Mouse (Mus musculus) heart, postnatal 14 days (tissue): ENCODE measurements around the gene Ctf2. TPM values are rescaled to one million over a fixed set of nuclear protein-coding genes. Genes with fewer than 3 reads are reported as not detected.

Source experiments
- DNase-seq, 2 experiments: peaks; one replicate each; pipeline ENCODE4 v3.0.0; 2021 to 2022
- intact Hi-C: fragments of 180-260 bp; cut with DNase I; formaldehyde crosslinking; loops from one replicate; pipeline ENCODE4 v1.15.1; 2025
- total RNA-seq, 2 experiments: library from RNA; stranded (reverse); gene quantifications; 2 replicates each; pipeline ENCODE4 v1.2.3; 2021

The Ctf2 gene
- total RNA-seq, 2 experiments from 2014 or later, result not detected

DNA sequence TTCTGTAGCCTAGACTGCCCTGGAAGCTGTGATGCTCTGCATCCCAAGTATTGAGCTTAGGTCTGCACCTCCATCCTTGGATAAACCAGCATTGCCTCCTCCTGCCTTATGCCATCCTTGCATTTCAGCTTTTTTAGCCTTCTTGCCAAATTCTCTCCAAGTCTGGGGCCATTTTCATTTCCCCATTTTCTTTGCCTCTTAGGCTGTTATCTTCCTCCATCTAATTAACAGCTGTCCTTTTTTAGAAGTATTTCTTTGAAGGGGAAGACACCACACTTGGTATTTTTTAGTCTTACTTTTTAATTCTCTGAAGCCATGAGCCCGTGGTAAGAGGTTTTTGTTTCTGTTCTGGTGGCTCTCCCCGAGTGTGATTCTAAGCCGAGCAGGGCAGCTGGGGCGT, 31.7 kb upstream of the Ctf2 start:
- intact Hi-C loops, result no loop called here

DNA sequence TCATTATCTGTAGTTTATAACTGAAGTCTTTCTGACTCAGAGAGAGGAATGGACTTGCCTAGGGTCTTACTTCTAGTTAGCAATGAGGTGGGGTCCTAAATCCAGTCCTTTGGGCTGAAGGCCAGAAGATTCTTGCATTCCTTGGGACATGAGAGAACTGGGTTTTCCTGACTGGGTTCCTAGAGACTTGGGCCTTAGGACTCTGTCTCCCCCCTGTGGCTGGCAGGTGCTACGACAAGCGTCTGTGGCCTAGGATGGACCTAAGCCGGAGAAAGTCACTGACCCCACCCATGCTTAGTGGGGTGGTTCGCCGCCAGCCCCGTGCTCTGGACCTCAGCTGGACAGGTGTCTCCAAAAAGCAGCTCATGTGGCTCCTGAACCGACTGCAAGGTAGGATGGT, 29.1 kb upstream of the Ctf2 start:
- intact Hi-C loops, result loop anchor here (1.0 kb wide), 1 partner anchor 86 kb away; no protein-coding TSS in a partner anchor
- peak; percentile 82 to 87 for DNase-seq

More for the DNA sequence above, 31.7 kb upstream of the Ctf2 start:
- DNase-seq, result no peak

- intact Hi-C loops, result no loop called here
- DNase-seq, result no peak
Measured at GRCm38 (mm10) chr7:127760478-127760877, 28.5 kb upstream of the Ctf2 start.

DNA sequence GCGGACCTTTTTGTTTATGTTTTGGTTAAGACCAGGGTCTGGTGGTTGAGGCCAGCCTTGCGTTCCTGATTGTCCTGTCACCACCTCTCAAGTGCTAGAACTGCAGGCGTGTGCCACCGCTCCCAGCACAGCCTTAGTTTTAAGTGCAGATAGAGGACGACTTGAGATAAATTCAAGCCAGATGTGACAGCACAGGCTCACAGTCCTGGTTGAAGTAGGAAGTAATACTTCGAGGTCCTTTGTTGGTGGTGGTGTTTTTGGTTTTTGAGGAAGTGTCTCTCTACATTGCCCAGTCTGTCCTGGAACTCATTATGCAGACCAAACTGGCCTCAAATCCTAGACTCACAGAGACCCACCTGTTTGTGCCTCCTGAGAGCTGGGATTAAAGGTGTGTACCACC, 27.8 kb upstream of the Ctf2 start:
- intact Hi-C loops, result no loop called here

DNA sequence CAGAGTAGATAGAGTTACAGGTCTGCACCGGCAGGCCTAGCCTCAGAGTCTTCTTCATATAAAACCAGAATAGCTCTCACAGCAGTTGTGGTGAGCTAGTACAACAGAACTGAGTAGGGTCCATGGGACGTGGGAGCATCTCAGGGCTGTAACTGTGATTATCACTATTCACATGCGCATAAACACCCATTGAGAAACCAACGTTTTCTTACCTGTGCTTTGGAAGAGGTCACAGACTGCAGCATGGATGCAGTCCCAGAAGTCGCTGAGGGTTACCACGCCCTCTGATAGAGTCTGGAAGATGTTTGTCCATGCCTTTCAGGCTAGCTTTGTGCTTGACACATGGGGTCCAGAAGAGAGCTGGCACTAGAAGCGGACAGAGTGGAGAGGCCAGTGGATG, 21.8 kb upstream of the Ctf2 start:
- DNase-seq, result no peak
- intact Hi-C loops, result no loop called here

More for the DNA sequence above, 27.8 kb upstream of the Ctf2 start:
- no peak for DNase-seq

GRCm38 (mm10) chr7:127753158-127753557, 21.2 kb upstream of the Ctf2 start:
- intact Hi-C loops, result no loop called here
- DNase-seq, result no peak

DNA sequence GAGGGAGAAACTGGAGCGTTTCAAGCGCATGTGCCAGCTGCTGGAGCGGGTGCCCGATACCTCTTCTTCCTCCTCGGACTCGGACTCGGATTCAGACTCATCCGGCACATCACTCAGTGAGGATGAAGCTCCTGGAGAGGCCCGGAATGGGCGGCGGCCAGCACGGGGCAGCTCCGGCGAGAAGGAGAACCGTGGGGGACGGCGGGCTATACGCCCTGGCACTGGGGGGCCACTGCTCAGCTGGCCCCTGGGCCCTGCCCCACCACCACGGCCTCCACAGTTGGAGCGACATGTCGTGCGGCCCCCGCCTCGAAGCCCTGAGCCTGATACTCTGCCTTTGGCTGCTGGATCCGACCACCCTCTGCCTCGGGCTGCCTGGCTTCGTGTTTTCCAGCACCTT, 20.1 kb upstream of the Ctf2 start:
- intact Hi-C loops, result no loop called here
- no peak for DNase-seq

DNA sequence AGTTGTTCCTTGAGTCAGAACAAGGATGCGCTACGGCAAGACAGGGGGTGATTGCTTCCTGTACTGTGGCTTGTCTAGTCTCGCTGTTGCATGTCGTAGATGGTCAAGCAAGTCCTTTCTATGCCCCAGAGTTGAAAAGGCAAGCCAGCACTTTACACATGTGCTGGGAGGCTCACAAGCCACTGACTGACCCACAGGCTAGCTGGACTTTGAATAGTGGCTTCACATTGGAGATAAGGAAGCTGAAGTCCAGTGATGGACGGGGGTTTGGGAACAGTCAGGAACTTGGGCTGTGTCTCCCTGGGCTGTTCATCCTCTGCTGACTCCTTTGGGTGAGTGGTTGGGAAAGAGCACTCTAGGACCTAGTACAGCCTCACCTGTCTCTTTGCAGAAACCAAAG, 19.7 kb upstream of the Ctf2 start:
- no peak for DNase-seq
- intact Hi-C loops, result no loop called here

DNA sequence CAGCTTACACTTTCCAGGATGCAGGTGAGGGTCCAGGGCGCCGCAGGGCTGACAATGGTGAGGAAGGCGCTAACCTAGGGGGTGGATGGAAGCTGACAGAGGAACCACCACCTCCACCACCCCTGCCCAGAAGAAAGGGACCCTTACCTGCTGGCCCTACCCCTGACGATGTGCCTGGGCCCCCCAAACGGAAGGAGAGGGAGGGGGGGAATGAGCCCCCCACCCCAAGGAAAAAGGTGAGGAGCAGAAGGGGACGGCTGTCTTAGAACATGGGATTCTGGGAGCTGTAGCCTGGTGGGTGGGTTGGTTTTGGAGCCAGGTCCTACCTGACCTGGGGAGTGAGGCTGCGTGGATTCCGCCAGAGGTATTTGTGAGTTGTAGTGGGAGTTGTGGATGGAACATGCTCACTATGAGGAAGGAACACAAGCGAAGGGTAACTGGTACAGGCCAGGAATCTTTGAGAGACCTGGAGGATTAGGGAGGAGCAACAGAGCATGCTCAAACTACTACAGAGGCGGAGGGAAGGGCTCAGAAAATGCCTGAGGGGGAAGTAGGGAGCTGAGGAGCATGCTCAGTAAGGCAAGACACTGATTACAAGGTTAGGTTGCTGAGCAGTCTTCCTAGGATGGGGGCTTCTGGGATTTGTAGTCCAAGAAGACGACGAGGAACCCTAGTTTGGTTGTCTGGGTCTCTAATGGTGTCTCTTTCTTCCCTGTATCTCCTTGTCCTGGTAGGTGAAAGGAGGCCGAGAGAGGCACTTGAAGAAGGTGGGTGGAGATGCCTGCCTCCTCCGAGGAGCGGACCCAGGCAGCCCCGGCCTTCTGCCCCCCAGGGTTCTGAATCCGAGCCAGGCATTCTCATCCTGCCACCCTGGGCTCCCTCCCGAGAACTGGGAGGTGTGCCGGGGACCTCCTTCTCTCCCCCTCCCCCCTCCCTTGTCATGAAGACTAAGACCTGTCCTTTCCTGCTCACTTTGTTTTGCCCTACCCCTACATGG, 18.5 kb upstream of the Ctf2 start:
- intact Hi-C loops, result no loop called here
- DNase-seq, result no peak

DNA sequence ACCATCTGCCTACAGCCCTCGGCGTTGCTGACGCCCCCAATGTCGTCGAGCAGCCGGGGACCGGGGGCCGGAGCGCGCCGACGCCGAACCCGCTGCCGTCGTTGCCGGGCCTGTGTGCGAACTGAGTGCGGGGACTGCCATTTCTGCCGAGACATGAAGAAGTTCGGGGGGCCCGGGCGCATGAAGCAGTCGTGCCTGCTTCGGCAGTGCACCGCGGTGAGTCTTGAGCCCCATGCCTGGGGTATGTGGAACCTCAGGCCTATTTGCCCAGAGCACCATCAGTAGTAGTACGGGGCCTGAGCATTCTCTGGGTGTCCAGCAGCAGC, 16.2 kb upstream of the Ctf2 start:
- DNase-seq, result no peak
- intact Hi-C loops, result no loop called here

DNA sequence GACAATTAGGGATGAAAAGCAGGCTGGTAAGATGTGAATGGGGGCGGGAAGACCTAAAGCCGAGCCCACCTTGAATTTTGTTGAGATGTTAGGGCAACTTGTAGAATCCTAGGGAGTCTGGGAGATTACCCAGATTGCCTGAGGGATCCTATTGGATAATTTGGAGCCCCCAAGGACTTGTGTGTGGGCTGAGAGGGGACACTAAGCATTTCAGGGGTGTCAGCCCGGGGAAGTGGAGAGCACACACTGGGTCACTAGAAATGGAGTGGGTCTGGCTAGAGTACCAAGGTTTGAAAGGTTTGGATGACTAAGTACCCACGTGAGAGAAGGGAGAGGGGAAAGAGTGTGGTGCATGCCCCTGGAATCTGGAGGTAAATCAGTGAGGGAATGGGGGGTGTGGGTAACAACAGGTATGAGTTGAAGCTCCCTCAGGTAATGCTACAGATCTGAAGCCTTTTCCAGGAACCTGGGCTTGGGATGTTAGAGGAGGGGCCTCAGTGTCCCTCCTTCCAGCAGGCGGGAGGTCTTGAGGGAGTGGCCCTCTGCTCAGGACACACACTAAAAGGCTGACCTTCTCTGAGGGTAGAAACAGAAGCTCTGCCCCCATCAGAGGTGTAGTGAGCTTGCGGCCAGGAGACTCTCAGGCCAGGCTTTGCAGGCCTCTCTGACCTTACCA, 15.7 kb upstream of the Ctf2 start:
- no peak for DNase-seq
- intact Hi-C loops, result no loop called here

DNA sequence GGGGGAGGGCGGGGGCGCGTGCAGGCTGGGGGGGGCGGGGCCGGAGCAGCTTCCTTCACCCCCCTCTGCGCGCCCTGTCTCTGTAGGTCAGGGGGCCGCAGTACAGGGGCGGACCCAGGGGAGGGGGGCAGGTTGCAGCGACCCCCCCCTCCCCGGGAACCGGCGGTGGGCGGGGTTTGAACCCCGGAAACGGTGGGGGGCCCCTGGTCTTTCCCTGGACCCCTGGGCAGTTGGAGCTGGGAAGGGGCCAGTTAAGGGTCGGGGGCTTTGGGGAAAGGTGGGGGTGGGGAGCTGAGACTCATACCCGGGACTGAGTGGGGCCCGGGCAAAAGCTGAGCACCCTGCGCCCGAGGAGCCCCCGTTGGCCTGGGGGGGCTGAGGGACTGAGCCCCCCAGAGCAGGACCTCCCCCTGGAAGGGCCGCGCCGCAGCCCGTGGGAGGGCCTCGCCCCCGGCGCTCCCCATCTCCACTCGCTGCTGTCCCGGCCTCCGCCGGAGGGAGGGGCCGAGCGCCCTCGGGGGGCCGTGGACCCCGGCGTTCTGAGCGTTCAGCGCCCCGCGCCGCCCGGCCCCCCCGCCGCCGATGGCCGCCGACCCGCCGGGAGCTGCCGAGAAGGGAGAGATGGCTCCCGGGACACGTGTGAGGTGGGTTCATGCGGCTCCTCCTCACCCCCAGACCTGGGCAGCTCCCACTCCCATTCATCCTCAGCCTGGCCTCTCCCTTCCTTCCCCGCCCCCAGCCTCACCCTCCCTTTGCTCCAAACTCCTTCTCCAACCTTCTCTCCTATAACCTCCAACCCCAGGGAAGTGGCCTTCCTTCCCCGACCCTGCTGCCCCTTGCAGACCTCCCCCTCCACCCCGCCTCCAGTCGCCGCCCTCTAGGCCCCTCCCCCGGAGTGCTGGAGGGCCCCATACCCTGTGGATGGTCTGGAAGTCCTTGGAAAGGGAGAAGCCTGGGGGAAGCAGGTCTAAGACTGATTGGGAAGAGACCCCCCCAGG, 14.8 kb upstream of the Ctf2 start:
- DNase-seq, result peak; percentile 36
- intact Hi-C loops, result no loop called here

DNA sequence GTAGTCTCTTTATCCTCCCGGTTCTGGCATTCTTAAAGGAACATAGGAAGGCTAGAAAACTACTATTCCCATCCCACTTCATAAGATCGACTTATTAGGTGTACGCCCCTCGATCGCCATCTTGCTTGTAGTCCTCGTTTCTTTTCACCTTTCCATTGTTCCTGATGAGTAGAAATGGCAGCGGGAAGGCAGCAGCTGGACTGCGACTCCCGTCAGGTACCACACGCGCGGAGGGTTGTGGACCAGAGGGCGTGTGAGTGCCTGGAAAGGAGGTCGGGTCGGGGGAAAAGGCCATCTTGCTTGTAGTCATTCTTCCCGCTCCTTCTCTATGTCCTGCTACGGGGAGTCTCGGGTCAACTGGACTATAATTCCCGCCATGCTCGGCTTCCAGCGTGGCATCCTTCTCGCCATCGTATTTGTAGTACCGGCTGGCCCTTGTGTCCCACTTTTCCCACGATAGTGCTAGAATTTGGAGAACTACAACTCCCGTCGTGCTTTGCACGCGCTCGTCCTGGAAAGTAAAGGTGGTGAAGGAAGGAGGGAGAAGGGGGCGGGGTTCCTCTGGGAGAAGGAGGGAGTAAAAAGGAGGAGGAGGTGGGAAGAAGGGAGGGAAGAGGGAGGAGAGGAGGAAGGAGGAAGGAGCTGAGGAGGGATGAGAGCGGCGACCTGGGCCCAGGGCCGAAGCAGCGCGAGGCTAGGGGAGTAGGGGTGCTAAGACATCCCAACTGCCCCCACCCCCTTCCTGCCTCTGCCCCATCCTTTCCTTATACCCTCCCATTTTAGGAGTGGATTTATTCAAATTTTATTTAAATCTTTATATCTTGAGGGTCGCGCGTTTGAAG, 13.9 kb upstream of the Ctf2 start:
- peak; percentile 92 to 93 for DNase-seq
- intact Hi-C loops, result no loop called here

DNA sequence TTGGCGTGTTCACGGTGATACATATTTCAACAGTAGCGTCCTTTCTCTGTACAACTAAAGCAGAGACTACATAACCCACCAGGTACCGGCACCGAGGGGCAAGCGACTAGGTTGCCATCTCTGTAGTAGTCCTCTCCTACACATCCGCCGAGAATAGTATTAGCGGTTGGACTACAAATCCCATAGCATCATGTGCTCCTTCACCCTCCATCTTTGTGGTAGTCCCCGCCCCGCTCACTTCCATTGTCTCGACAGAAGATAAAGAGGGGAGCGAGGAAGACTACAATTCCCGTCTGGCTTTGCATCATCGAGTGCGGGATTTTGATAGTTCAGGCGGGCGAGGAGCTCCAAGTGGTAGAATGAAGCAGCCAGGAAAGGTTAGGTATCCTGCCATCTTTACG, 13.3 kb upstream of the Ctf2 start:
- intact Hi-C loops, result no loop called here
- peak; percentile 86 to 89 for DNase-seq

- intact Hi-C loops, result loop anchor here (1.0 kb wide), 1 partner anchor 69 kb away; no protein-coding TSS in a partner anchor
- DNase-seq, result peak; percentile 65 to 75
Measured at GRCm38 (mm10) chr7:127744366-127745045, 12.5 kb upstream of the Ctf2 start, which contains the start of gene Fbxl19. Fbxl19 (plus strand) TSS chr7:127744543.

DNA sequence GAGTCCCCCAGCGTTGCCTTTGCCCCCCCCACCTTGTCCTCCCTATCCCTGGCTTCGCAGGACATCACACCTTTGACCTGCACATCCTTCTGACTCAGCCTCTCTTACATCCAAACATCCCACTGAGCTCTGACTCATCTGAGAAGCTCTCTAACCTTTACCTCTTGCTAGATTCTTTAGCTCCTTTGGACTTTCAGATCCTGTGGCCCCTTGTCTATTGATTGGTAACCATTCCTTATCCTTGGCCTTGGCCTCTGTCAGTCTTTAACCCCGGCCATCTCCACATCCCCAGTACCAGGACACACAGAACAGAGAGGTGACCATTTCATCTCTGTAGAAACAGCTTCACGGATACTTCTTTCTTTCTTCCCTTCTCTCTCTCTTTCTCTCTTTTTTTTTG, 1.8 kb downstream of the Ctf2 start:
- intact Hi-C loops, result no loop called here
- no peak for DNase-seq

DNA sequence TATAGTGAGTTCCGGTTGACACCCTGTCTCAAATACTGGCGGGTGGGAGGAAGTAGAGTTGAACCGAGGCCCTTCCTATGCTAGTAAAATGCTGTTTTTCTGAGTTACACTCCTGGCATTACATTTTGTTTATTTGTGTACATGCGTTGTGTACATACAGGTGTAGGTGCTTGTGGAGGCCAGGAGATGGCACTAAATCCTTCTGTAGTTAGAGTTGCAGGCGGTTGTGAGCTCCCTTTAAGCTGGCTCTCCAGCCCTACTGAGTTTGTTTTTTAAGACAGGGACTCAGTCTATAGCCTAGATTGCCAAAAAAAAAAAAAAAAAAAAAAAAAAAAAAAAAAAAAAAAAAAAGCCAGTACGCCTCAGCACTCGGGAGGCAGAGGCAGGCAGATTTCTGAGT, 4.1 kb downstream of the Ctf2 start:
- intact Hi-C loops, result no loop called here
- DNase-seq, result no peak

- intact Hi-C loops, result no loop called here
- no peak for DNase-seq
Measured at GRCm38 (mm10) chr7:127725924-127726323, 6.0 kb downstream of the Ctf2 start.

DNA sequence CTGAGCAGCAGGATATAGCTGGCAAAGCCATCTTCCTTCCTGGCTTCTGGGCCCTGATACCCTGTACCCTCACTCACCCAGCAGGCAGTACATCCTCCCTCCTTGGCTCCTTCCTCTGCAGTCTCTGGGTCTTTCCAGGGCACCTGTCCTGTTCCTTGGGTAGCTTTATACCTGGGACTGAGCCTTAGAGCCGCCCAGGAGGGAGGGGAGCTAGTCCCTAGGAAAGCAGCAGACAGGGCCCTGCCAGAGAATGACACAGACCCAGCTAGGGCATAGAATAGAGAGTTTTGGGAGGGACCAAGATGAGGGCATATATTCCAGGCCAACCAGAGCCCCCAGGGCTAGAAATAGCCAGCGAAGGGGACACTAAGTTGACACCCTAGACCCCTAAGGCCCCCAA, 6.5 kb downstream of the Ctf2 start:
- no peak for DNase-seq
- intact Hi-C loops, result no loop called here
